Mouse (Mus musculus): ENCODE measurements around the gene Pcsk1n. TPM values are rescaled to one million over a fixed set of nuclear protein-coding genes. Genes with fewer than 3 reads are reported as not detected.

Pcsk1n gene
- polyA plus RNA-seq, 1 experiment from 2014 or later, result 151 TPM

GRCm38 (mm10) chrX:7967596-7968201 lies 48.1 kb downstream of the Pcsk1n start:
- WGBS, result 91% methylated on average over 7 of the region's 9 CpGs
- Histone ChIP-seq H3K36me3 (ENCODE audit: control insufficient read depth, insufficient read depth) (no peaks in the 10 kb centered on the region), H3K9ac (replicated peaks; ENCODE audit: low read depth, low read length) (no peak overlapping the region), H3K4me3 (replicated peaks; ENCODE audit: low read length) (no peak overlapping the region), H3K27ac (ENCODE audit: low read length) (no peak overlapping the region), H3K27me3 (replicated peaks; ENCODE audit: control insufficient read depth, insufficient read depth, low read length) (no peaks in the 10 kb centered on the region), H3K4me1 (replicated peaks; ENCODE audit: control insufficient read depth, insufficient read depth, low read length) (no peaks in the 10 kb centered on the region), H3K9me3 (ENCODE audit: control insufficient read depth, low read length) (no peaks in the 10 kb centered on the region), H3K4me2 (ENCODE audit: low read length) (no peak overlapping the region)
- ATAC-seq, result no peak

- H3K27me3 ChIP-seq (replicated peaks; ENCODE audit: control insufficient read depth, insufficient read depth, low read length), result no peaks in the 10 kb centered on the region
- no peaks in the 10 kb centered on the region for H3K36me3 ChIP-seq (ENCODE audit: control insufficient read depth, insufficient read depth)
- WGBS, result 88% methylated on average over 8 of the region's 8 CpGs
- no peak overlapping the region for H3K4me2 ChIP-seq (ENCODE audit: low read length)
- H3K4me3 ChIP-seq (replicated peaks; ENCODE audit: low read length), result no peak overlapping the region
- H3K27ac ChIP-seq (ENCODE audit: low read length), result no peak overlapping the region
- H3K4me1 ChIP-seq (replicated peaks; ENCODE audit: control insufficient read depth, insufficient read depth, low read length), result no peaks in the 10 kb centered on the region
- ATAC-seq, result no peak
- no peaks in the 10 kb centered on the region for H3K9me3 ChIP-seq (ENCODE audit: control insufficient read depth, low read length)
- no peak overlapping the region for H3K9ac ChIP-seq (replicated peaks; ENCODE audit: low read depth, low read length)
These were observed 48.6 kb downstream of the Pcsk1n start for GRCm38 (mm10) chrX:7968226-7968625.

- 91% methylated on average over 3 of the region's 3 CpGs for WGBS
- Histone ChIP-seq H3K4me3 (replicated peaks; ENCODE audit: low read length) (no peak overlapping the region), H3K27me3 (replicated peaks; ENCODE audit: control insufficient read depth, insufficient read depth, low read length) (no peaks in the 10 kb centered on the region), H3K4me2 (ENCODE audit: low read length) (no peak overlapping the region), H3K27ac (ENCODE audit: low read length) (no peak overlapping the region), H3K4me1 (replicated peaks; ENCODE audit: control insufficient read depth, insufficient read depth, low read length) (no peaks in the 10 kb centered on the region), H3K36me3 (ENCODE audit: control insufficient read depth, insufficient read depth) (no peaks in the 10 kb centered on the region), H3K9ac (replicated peaks; ENCODE audit: low read depth, low read length) (no peak overlapping the region), H3K9me3 (ENCODE audit: control insufficient read depth, low read length) (no peaks in the 10 kb centered on the region)
- no peak for ATAC-seq
These were observed 49.3 kb downstream of the Pcsk1n start for GRCm38 (mm10) chrX:7968899-7969298.

- no peaks in the 10 kb centered on the region for H3K9me3 ChIP-seq (ENCODE audit: control insufficient read depth, low read length)
- 82% methylated on average over 4 of the region's 4 CpGs for whole genome bisulfite sequencing
- H3K27me3 ChIP-seq (replicated peaks; ENCODE audit: control insufficient read depth, insufficient read depth, low read length), result no peaks in the 10 kb centered on the region
These were observed 51.7 kb downstream of the Pcsk1n start for GRCm38 (mm10) chrX:7971292-7971691.

More at GRCm38 (mm10) chrX:7971292-7971691, 51.7 kb downstream of the Pcsk1n start:
- Histone ChIP-seq H3K27ac (ENCODE audit: low read length) (no peak overlapping the region), H3K36me3 (ENCODE audit: control insufficient read depth, insufficient read depth) (no peaks in the 10 kb centered on the region), H3K4me2 (ENCODE audit: low read length) (no peak overlapping the region), H3K9ac (replicated peaks; ENCODE audit: low read depth, low read length) (no peak overlapping the region), H3K4me3 (replicated peaks; ENCODE audit: low read length) (no peak overlapping the region), H3K4me1 (replicated peaks; ENCODE audit: control insufficient read depth, insufficient read depth, low read length) (no peaks in the 10 kb centered on the region)
- ATAC-seq, result no peak

Other genes with a start within 250 kb of the Pcsk1n start
- 35.1 and 41.7 TPM in 2 replicates for gene Plp2, start 248.4 kb upstream of the Pcsk1n start, polyA plus RNA-seq (2015; fragmentation: Nextera tagmentation; extraction: Ambion mirVana)
- 0.19 and 0.61 TPM in 2 replicates for gene Magix, start 238.6 kb upstream of the Pcsk1n start, polyA plus RNA-seq (2015; fragmentation: Nextera tagmentation; extraction: Ambion mirVana)
- 53.2 and 53.5 TPM in 2 replicates for gene Gpkow, start 222.7 kb upstream of the Pcsk1n start, polyA plus RNA-seq (2015; fragmentation: Nextera tagmentation; extraction: Ambion mirVana)
- gene Wdr45, start 205.5 kb upstream of the Pcsk1n start, polyA plus RNA-seq (2015; fragmentation: Nextera tagmentation; extraction: Ambion mirVana), result 36.7 and 40.5 TPM in 2 replicates
- 0.71 TPM in 1 of 2 replicates, not detected in the other for gene Gm45208, start 197.6 kb upstream of the Pcsk1n start, polyA plus RNA-seq (2015; fragmentation: Nextera tagmentation; extraction: Ambion mirVana)
- 112 and 119 TPM in 2 replicates for gene Praf2, start 191.4 kb upstream of the Pcsk1n start, polyA plus RNA-seq (2015; fragmentation: Nextera tagmentation; extraction: Ambion mirVana)
- 50.0 and 64.2 TPM in 2 replicates for gene Ccdc120, start 168.9 kb upstream of the Pcsk1n start, polyA plus RNA-seq (2015; fragmentation: Nextera tagmentation; extraction: Ambion mirVana)
- gene Tfe3, start 157.3 kb upstream of the Pcsk1n start, polyA plus RNA-seq (2015; fragmentation: Nextera tagmentation; extraction: Ambion mirVana), result 20.4 and 21.9 TPM in 2 replicates
- 72.6 and 81.9 TPM in 2 replicates for gene Gripap1, start 130.1 kb upstream of the Pcsk1n start, polyA plus RNA-seq (2015; fragmentation: Nextera tagmentation; extraction: Ambion mirVana)
- gene Kcnd1, start 97.5 kb upstream of the Pcsk1n start, polyA plus RNA-seq (2015; fragmentation: Nextera tagmentation; extraction: Ambion mirVana), result 2.8 and 4.0 TPM in 2 replicates
- 49.9 and 54.1 TPM in 2 replicates for gene Otud5, start 78.5 kb upstream of the Pcsk1n start, polyA plus RNA-seq (2015; fragmentation: Nextera tagmentation; extraction: Ambion mirVana)
- gene Pim2, start 41.6 kb upstream of the Pcsk1n start, polyA plus RNA-seq (2015; fragmentation: Nextera tagmentation; extraction: Ambion mirVana), result 16.9 and 22.4 TPM in 2 replicates
- gene Slc35a2, start 35.8 kb upstream of the Pcsk1n start, polyA plus RNA-seq (2015; fragmentation: Nextera tagmentation; extraction: Ambion mirVana), result 39.4 and 46.0 TPM in 2 replicates
- 218 and 223 TPM in 2 replicates for gene Pqbp1, start 20.6 kb upstream of the Pcsk1n start, polyA plus RNA-seq (2015; fragmentation: Nextera tagmentation; extraction: Ambion mirVana)
- 134 and 155 TPM in 2 replicates for gene Timm17b, start 20.5 kb upstream of the Pcsk1n start, polyA plus RNA-seq (2015; fragmentation: Nextera tagmentation; extraction: Ambion mirVana)
- not detected in 2 replicates for gene Gm10491, start 12.0 kb upstream of the Pcsk1n start, polyA plus RNA-seq (2015; fragmentation: Nextera tagmentation; extraction: Ambion mirVana)
- gene Gm10490, start 10.3 kb upstream of the Pcsk1n start, polyA plus RNA-seq (2015; fragmentation: Nextera tagmentation; extraction: Ambion mirVana), result not detected in 2 replicates
- not detected in 2 replicates for gene Eras, start 8.8 kb downstream of the Pcsk1n start, polyA plus RNA-seq (2015; fragmentation: Nextera tagmentation; extraction: Ambion mirVana)
- 53.2 and 59.8 TPM in 2 replicates for gene Hdac6, start 28.1 kb downstream of the Pcsk1n start, polyA plus RNA-seq (2015; fragmentation: Nextera tagmentation; extraction: Ambion mirVana)
- gene Gata1, start 58.2 kb downstream of the Pcsk1n start, polyA plus RNA-seq (2015; fragmentation: Nextera tagmentation; extraction: Ambion mirVana), result not detected in 2 replicates
- gene Glod5, start 98.7 kb downstream of the Pcsk1n start, polyA plus RNA-seq (2015; fragmentation: Nextera tagmentation; extraction: Ambion mirVana), result 0.33 and 0.39 TPM in 2 replicates
- gene Suv39h1, start 154.9 kb downstream of the Pcsk1n start, polyA plus RNA-seq (2015; fragmentation: Nextera tagmentation; extraction: Ambion mirVana), result 48.1 and 48.6 TPM in 2 replicates
- gene Was, start 170.7 kb downstream of the Pcsk1n start, polyA plus RNA-seq (2015; fragmentation: Nextera tagmentation; extraction: Ambion mirVana), result not detected in 2 replicates
- 58.0 and 68.5 TPM in 2 replicates for gene Wdr13, start 213.1 kb downstream of the Pcsk1n start, polyA plus RNA-seq (2015; fragmentation: Nextera tagmentation; extraction: Ambion mirVana)
- gene Rbm3, start 226.1 kb downstream of the Pcsk1n start, polyA plus RNA-seq (2015; fragmentation: Nextera tagmentation; extraction: Ambion mirVana), result 357 and 393 TPM in 2 replicates

All from forebrain, embryonic 16.5 days (tissue).